Mouse (Mus musculus) urinary bladder, adult 2 months (tissue): Measurements from ENCODE around the gene Gm20388. TPM values are rescaled to one million over a fixed set of nuclear protein-coding genes. Genes with fewer than 3 reads are reported as not detected.
A peak's percentile ranks its signal among the peaks of the same experiment; 100 is the strongest.
"Not testable (repeated sequence)": the region's sequence is repeated elsewhere in the genome, so short reads cannot be mapped to it uniquely, and the experiment has no call there.

Source experiments
- DNase-seq: peaks from one replicate; pipeline ENCODE4 v3.0.0; 2022; ENCODE audit warnings: low spot score
- polyA plus RNA-seq: library from polyadenylated mRNA; depleted of rRNA; stranded (reverse); fragments of >200 nt; gene quantifications from 2 replicates; pipeline ENCODE4 v1.2.3, GENCODE M21; 2012

Gene Gm20388
- polyA plus RNA-seq, 1 experiment, result 50.2 TPM

GRCm38 (mm10) chr8:120364093-120364725 lies 453.6 kb downstream of the Gm20388 start:
- DNase-seq, result no peak

DNA sequence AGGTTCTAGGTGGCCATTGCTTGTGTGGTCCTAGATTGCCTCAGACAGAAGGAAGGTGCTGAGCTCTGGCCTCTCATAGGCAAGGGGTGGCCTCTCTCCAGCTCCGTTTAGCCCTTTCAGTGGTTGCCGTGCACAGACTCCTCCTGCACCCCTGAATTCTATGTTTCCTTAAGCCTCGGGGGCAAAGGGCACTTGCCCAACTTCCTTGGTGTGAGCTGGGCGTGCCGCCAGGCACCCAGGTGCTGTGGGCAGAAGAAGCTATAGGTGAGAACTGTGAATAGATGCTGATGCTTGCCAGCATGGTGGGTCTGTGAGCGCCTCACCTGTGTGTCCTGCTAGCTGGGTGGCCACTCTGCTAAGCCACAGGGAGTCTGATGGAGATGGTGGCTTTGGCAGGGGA lies 456.2 kb downstream of the Gm20388 start:
- no peak for DNase-seq

- DNase-seq, result not testable (repeated sequence)
Measured at GRCm38 (mm10) chr8:120368191-120368590, 457.6 kb downstream of the Gm20388 start.

GRCm38 (mm10) chr8:120368814-120369649 lies 458.4 kb downstream of the Gm20388 start:
- DNase-seq, result peak; percentile 84

GRCm38 (mm10) chr8:120369956-120370355 lies 459.3 kb downstream of the Gm20388 start:
- peak; percentile 53 for DNase-seq

- DNase-seq, result no peak
Measured at GRCm38 (mm10) chr8:120370461-120370860, 459.8 kb downstream of the Gm20388 start.

DNA sequence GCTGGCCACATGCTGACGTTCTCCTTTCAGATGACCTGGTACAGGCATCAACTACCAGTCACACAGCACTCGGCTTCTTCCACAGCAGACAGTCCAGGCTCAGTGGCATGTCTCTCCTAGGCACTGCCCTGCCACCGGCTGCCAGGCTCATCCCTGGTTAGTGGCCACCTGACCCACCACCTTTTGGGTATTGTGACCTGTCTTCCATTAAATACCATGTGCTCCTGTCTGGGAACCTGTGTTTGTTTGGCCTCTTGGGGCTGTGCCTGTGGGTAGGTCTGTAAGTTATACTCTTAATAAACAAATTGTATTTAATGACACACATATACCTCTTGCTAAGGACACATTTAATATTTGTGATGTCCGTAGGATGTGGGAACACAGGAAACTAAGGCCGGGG lies 460.5 kb downstream of the Gm20388 start:
- no peak for DNase-seq

- no peak for DNase-seq
Measured at GRCm38 (mm10) chr8:120371725-120372457, 461.2 kb downstream of the Gm20388 start.

GRCm38 (mm10) chr8:120372684-120373083 lies 462.0 kb downstream of the Gm20388 start:
- DNase-seq, result no peak

DNA sequence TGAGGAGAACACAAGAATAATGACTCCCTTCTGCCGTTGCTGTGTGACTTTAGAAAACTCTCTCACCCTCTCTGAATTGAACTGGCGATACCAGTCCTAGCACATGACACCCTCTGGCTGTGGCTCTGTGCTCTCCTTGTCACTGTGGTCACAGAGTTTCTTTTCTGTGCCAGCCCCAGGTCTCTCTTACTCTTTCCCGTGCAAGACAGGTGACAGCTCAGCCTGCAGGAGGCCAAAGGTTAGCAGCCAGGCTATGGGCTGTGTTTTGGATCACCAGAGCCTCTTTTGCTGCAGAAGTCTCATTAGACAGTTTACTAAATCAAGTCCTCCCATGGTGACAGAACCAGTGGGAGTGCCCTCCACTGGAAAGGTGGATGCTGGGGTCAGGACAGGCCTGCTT lies 463.0 kb downstream of the Gm20388 start:
- DNase-seq, result no peak

- DNase-seq, result peak; percentile 55
Measured at GRCm38 (mm10) chr8:120374070-120374469, 463.4 kb downstream of the Gm20388 start.

DNA sequence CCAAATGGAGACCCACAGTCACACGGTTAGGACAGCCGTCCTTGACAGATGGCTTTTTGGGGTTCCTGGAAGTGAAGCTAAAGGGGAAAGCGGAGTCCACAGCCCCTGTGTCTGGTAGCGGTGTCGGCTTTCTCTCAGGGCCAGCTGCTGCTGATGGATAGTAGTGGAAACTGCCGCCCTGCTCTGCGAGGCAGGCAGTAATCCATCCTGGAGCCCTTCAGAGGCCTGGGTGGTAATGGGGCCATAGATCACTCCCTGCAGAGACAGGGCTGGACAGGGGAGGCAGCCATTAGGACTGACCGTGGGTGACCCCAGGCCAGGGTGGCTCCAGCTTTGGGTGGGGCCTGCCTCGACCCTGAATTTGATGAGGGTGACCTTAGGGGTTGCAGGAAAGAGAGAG lies 463.9 kb downstream of the Gm20388 start:
- no peak for DNase-seq

DNA sequence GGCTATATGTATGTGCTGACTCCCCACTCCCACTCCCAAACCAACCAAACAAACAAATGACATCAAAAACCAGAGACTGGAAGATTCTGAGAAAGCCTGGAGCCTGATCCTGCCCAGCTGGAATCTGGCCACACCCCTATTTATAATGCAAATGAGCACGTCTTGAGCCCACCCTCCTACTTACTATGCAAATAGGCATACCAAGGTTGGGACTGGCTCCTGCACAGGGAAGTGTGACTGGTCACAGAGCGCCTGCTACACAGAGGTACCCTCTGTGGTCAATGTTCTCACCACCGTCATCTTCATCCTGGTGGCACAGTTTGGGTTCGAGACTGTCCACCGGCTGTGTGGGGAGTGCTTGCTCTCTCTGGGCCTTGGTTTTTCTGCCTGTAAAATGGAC lies 464.5 kb downstream of the Gm20388 start:
- no peak for DNase-seq

DNA sequence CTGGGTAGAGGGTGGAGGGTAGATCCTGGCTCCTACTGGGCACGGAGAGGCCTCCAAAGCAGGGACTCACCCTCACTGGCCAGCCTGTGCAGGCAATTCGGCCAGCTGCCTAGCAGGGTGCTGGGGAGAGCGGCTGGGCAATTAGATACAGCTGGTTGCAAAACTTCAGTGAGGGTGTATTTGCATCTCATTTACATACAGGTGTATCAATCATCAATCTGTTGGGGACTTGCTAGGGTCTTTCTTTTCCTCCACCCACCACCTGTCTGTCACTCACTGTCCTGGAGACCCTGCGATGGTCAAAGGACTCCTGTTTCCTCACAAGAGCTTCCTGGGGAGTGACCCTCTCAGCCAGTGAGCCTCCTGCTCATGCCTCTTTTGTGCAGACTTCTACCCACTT lies 465.6 kb downstream of the Gm20388 start:
- no peak for DNase-seq

DNA sequence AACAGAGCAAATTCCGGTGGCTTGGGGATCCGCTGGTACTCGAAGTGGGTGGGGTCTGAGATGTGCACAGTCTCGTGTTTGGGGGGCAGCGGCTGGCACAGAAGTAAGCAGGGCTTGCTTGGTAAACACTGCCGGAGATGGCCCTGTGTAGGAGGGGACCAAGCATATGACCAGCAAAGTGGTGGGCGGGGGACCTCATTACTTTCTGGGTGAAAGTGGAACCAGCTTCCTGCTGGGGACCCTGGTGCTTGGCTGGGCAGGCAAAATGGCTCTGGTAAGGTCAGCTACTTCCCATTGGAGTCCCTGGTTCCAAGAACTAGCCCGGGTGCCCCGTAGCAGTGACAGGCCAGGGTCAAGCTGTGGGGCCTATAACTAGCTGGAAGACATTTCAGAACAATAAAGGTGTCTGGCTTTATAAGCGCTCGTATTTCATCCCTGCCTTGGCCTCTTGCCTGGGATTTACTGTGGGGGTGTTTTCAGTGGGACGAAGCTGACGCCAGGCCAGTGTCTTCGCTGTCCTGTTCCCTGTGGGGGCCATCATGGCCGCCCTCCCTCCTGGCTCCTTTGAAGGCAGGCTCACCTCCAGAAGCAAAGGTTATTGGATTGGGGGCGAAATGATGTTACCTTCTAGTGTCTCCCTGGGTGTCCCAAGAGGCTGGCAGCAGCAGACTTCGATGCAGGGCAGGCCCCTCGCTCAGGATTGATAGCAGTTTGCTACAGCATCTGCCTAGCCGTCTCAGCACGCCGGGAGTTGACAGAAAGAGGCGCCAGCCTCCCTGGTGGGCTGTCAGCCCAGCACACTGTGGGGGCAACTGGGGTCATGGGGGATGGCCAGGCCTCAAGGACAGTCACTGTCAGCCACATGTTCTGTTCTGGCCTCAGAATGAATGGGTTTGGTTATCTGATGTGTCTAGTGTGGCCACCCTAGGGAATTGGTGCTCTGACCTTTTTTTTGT lies 466.5 kb downstream of the Gm20388 start:
- no peak for DNase-seq

- DNase-seq, result no peak
Measured at GRCm38 (mm10) chr8:120377803-120378189, 467.2 kb downstream of the Gm20388 start.

DNA sequence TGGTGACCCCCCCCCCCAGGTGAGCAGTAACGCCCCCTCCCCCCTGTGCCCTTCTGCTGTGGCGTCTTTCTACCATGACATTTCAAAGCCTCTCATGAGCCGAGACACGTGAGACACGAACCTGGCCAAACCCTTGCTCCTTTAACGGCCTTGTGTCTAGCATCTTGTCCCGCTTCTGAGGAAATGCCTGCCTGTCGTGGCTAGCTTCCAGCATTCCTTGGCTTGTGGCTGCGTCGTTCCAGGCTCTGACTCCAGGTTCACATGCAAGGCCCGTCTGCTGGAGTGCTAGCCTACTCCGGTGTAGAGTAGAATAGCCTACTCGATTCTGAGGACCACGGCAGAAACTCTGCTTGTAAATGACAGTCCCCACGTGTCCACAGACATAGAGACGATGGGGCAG lies 467.7 kb downstream of the Gm20388 start:
- DNase-seq, result no peak

- no peak for DNase-seq
Measured at GRCm38 (mm10) chr8:120379015-120379414, 468.4 kb downstream of the Gm20388 start.

DNA sequence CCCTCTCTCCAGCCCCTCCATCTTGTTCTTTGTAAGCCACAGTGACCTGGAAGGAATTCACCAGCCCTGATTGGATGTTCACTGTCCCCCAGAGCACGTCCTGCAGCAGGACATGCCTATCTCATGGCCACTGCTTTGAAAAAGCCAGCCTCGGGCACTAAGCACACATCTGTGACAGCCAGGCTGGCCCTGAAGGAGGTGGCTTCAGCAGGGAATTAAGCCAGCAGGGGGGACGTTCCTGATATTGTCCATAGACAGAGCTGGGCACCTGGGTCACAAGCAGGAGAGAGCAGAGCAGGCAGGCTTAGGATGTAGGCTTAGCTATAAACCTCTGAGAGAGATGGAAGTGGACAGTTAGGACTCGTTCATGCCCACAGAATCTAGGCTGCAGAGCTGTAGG lies 471.2 kb downstream of the Gm20388 start:
- no peak for DNase-seq

GRCm38 (mm10) chr8:120382436-120383203 lies 472.0 kb downstream of the Gm20388 start:
- peak; percentile 59 for DNase-seq

DNA sequence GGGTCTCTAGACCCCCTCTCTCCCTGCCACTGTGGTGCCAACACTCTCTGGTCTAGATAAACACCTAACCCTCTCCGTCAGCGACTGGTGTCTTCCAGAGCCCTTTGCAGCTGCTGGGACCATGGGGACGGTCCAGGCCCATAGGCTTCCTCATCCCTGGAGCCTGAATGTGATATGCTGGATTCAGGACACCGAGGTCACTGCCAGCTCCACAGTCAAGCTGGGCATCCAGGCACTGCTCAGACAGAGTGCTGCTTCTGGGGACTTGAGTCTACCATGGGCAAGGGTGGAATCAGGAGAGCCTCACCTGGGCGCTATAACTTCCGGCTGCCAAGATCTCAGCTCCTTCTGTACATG lies 472.5 kb downstream of the Gm20388 start:
- DNase-seq, result no peak
